Comparison of ENCODE assay signal across 26 mouse cellular contexts in the genomic region with DNA sequence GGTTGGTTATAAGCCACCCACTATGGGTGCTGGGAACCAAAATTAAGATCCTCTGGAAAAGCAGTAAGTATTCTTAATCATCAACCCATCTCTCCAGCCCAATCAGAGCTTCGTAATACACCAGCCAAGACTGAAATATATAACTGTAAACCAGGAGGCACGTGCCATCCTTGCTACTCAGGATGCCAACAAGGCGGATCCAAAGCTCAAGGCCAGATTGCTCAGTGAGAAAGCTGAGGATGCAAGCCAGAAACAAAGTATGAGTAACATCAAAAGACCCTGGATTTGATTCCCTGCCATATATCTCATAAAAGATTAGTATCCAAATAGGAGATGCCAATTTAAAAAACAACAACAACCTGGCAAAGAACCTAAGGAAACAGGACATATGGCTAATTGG. TPM values are rescaled to one million over a fixed set of nuclear protein-coding genes. Genes with fewer than 3 reads are reported as not detected.
DNase-seq lines count a peak whose midpoint lies in the region; ATAC-seq lines count a peak whose summit lies in the region.
"Had no signal": no experiment of that assay in that cellular context is flagged by ENCODE, and none has a peak within 500 bp of the region (broad histone marks: within the 10 kb centered on the region; RNA-seq: fewer than 3 reads in every experiment).

No protein-coding gene starts in this region.

- H3K9ac ChIP-seq in kidney, embryonic 16.5 days (replicated peaks; ENCODE audit: low read length) = no peak overlapping the region
- H3K9ac ChIP-seq: embryonic facial prominence, embryonic 13.5 days; hindbrain, embryonic 15.5 days; limb, embryonic 15.5 days; liver, embryonic 15.5 days; neural tube, embryonic 13.5 days had no signal

- WGBS in kidney, embryonic 16.5 days = 98% methylated on average over 3 of the region's 3 CpGs

- DNase-seq in adrenal gland, adult (ENCODE audit: inconsistent age in 2 of 2, low spot score in 1 of 2) = peak; percentile 76 to 91
- DNase-seq in adrenal gland, postnatal 4 days (ENCODE audit: low spot score in 2 of 2) = no peak
- peak; percentile 36 for DNase-seq in kidney, adult 9 months
- DNase-seq in adrenal gland, postnatal 36 days = peak; percentile 75 to 80
- no peak for DNase-seq in frontal cortex, postnatal 36 days (ENCODE audit: low spot score in 2 of 2)
- no peak for DNase-seq in cerebellum, postnatal 25 days
- DNase-seq: cerebellum, adult 18-20 months; cerebellum, postnatal 36 days; embryo, embryonic 11 days; gastrocnemius, postnatal 10 days; heart, adult 11 months; left cerebral cortex, postnatal 4 days; lung, postnatal 4 days; right cerebral cortex, postnatal 4 days; thymus, postnatal 25 days had no signal

- H3K27me3 ChIP-seq in kidney, embryonic 16.5 days (ENCODE audit: insufficient read depth, low read length) = no peaks in the 10 kb centered on the region
- H3K27me3 ChIP-seq: embryonic facial prominence, embryonic 13.5 days; hindbrain, embryonic 15.5 days; limb, embryonic 15.5 days; liver, embryonic 15.5 days; neural tube, embryonic 13.5 days had no signal

- no peak overlapping the region for H3K4me2 ChIP-seq in kidney, embryonic 16.5 days (replicated peaks; ENCODE audit: low read depth, low read length)
- H3K4me2 ChIP-seq: embryonic facial prominence, embryonic 13.5 days; heart, embryonic 11.5 days; hindbrain, embryonic 15.5 days; limb, embryonic 15.5 days; liver, embryonic 15.5 days; neural tube, embryonic 13.5 days had no signal

- H3K9me3 ChIP-seq in kidney, embryonic 16.5 days (ENCODE audit: low read length) = no peaks in the 10 kb centered on the region; the same call in 1 of the 2 replicates
- H3K9me3 ChIP-seq: embryonic facial prominence, embryonic 13.5 days; hindbrain, embryonic 15.5 days; limb, embryonic 15.5 days; liver, embryonic 15.5 days; neural tube, embryonic 13.5 days had no signal

- no peaks in the 10 kb centered on the region for H3K4me1 ChIP-seq in kidney, embryonic 16.5 days (ENCODE audit: insufficient read depth, low read length)
- H3K4me1 ChIP-seq: embryonic facial prominence, embryonic 13.5 days; hindbrain, embryonic 15.5 days; limb, embryonic 15.5 days; liver, embryonic 15.5 days; neural tube, embryonic 13.5 days had no signal

- ATAC-seq in kidney, embryonic 16.5 days (ENCODE audit: low FRiP score, low TSS enrichment) = no peak
- ATAC-seq: midbrain, embryonic 16.5 days had no signal

- H3K27ac ChIP-seq in kidney, embryonic 16.5 days (ENCODE audit: low read length) = no peak overlapping the region
- H3K27ac ChIP-seq: embryonic facial prominence, embryonic 13.5 days; hindbrain, embryonic 15.5 days; kidney, postnatal 0 days; limb, embryonic 15.5 days; liver, embryonic 15.5 days; neural tube, embryonic 13.5 days had no signal

- H3K4me3 ChIP-seq in kidney, embryonic 16.5 days (ENCODE audit: low read length) = no peak overlapping the region
- H3K4me3 ChIP-seq: embryonic facial prominence, embryonic 13.5 days; erythroblast, embryonic 14.5 days; hindbrain, embryonic 15.5 days; limb, embryonic 15.5 days; liver, embryonic 15.5 days; myocyte; neural tube, embryonic 13.5 days had no signal

- H3K36me3 ChIP-seq in kidney, embryonic 16.5 days (ENCODE audit: insufficient read depth, low read length) = peaks cover 29% of the 10 kb centered on the region

RNA-seq across cellular contexts. Expression of a gene that starts 31.3 kb away (rescaled TPM):
- total RNA-seq in adrenal gland, postnatal 4 days (2021) = 10 to 100 TPM; 42.9 to 43.0 TPM
- 3.2 and 3.7 TPM in 2 replicates for polyA plus RNA-seq in kidney, embryonic 16.5 days (2015; fragmentation: Nextera tagmentation; extraction: Ambion mirVana)
- total RNA-seq in adrenal gland, postnatal 36 days (2021) = 10 to 100 TPM; 53.8 to 62.4 TPM

Comparison
In these comparisons a context has a peak if more than half of its experiments do, and no peak if none do; other contexts are left out.
1. DNase-seq: peak in adrenal gland, adult (2 of 2), kidney, adult 9 months (single experiment) and adrenal gland, postnatal 36 days (2 of 2); none in adrenal gland, postnatal 4 days (0 of 2), frontal cortex, postnatal 36 days (0 of 2) and cerebellum, postnatal 25 days (0 of 2).